Mouse (Mus musculus): ENCODE measurements at regions not wholly inside any gene's neighbourhood (a gene's known extent, or its start where the extent isn't known, plus 50 kb on each side); places are given as distances from the start of the nearest gene placed in this dataset.
"Not testable (repeated sequence)": the region's sequence is repeated elsewhere in the genome, so short reads cannot be mapped to it uniquely, and the experiment has no call there.

GRCm38 (mm10) chr14:53597287-53597686, 656.6 kb downstream of the Dad1 start:
- not testable (repeated sequence) for TF ChIP-seq POLR2A (IDR thresholded peaks at IDR 0.05; ENCODE audit: low read depth, low read length); CTCF (IDR thresholded peaks at IDR 0.05; ENCODE audit: extremely low read depth, insufficient read depth, insufficient read length, insufficient replicate concordance)

Measured in spleen, adult 2 months (tissue).